Mouse (Mus musculus): Measurements from ENCODE around the gene Apba2. TPM values are rescaled to one million over a fixed set of nuclear protein-coding genes. Genes with fewer than 3 reads are reported as not detected.

Apba2 gene
- polyA plus RNA-seq, 1 experiment from 2014 or later = 7.3 TPM

DNA sequence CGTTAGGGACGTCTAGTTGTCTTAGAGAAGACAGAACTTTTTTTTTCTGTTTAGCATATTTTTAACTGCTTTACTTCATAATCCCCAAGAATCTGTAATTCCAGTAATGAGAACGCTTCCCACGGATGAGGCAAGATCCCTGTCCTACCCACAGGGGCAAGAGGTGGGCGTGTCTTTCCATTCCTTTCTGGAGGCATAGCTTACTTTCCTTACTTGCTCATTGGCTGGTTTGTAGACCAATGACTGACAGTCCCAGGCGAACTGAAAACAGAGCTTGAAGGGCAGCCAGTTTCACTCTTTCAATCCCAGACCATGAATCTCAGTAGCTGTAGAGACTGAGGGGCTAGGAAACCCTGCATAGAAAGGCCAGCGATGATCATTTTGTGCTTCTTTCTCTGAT lies 68.2 kb downstream of the Apba2 start:
- no peaks in the 10 kb centered on the region for H3K36me3 ChIP-seq
- no peaks in the 10 kb centered on the region for H3K9me3 ChIP-seq (replicated peaks)
- H3K9ac ChIP-seq = no peak overlapping the region
- no peak overlapping the region for H3K27ac ChIP-seq (replicated peaks)
- H3K4me1 ChIP-seq = peaks cover 8% of the 10 kb centered on the region; the same call in 1 of the 2 replicates
- H3K4me2 ChIP-seq (replicated peaks) = no peak overlapping the region
- ATAC-seq (ENCODE audit: insufficient number of reproducible peaks, low FRiP score, low TSS enrichment, low read depth) = no peak
- 31% methylated on average over 7 of the region's 7 CpGs for WGBS
- no peaks in the 10 kb centered on the region for H3K27me3 ChIP-seq
- H3K4me3 ChIP-seq (replicated peaks) = no peak overlapping the region

DNA sequence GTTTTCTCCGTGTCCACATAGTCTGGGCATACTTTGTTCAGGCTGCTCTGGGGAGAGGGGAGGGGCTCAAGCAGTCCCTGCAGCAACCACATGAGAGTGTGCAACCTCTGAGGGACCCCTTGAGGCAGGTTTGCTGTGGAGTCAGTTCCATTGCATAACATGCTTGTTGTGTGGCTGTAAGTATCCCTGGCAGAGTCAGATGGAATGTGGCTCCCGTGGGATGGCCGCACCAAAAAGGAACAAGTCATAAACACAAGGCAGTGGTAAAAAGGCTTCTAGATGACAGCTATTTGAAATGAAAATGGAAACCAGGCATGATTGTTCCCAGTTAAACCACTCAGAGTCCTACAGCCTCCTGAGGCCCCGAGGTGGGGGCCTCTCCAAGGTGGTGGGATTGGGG lies 69.4 kb downstream of the Apba2 start:
- no peaks in the 10 kb centered on the region for H3K27me3 ChIP-seq
- H3K9me3 ChIP-seq (replicated peaks) = no peaks in the 10 kb centered on the region
- no peaks in the 10 kb centered on the region for H3K36me3 ChIP-seq
- H3K4me3 ChIP-seq (replicated peaks) = no peak overlapping the region
- ATAC-seq (ENCODE audit: insufficient number of reproducible peaks, low FRiP score, low TSS enrichment, low read depth) = no peak
- no peak overlapping the region for H3K9ac ChIP-seq
- H3K4me2 ChIP-seq (replicated peaks) = no peak overlapping the region
- no peak overlapping the region for H3K27ac ChIP-seq (replicated peaks)
- H3K4me1 ChIP-seq = peaks cover 8% of the 10 kb centered on the region; the same call in 1 of the 2 replicates
- 60% methylated on average over 4 of the region's 4 CpGs for WGBS

DNA sequence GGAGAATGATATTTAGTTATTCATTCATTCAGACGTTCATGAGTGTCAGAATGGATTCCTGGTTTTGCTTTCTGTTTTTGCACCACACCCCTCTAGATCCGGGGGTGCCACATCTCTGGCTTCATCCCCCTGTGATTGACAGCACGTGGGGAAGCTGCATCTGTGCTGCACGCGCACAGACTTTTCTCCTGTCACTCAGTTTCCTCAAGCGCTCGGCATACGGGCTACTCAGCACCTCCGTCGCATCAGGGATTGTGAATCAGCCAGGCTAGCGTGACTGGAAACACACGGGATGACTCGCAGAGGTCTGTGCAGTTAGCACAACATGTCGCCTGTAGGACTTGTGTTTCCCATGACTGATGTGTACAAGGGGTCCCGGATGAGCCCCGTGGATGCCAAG lies 72.6 kb downstream of the Apba2 start:
- 57% methylated on average over 16 of the region's 16 CpGs for WGBS

DNA sequence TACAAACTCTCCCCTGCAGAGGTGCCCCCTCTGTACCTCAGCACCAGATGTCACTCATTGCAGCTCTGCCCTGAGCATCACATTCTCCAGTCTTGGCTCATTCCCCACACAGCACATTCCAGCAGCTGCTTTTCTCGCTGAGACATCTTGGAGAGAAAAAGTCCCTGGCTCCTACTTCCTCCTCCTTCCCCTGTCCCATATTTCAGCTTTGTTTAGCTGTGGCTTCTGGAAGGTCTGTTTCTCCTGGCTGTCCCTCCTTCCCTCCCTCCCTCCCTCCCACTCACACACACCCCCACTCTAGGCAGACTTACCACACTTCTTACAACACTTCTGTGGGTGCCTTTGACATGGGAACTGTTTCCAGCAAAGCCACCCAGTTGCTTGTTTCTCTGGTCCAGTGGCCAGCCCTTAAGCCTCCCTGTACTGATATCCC lies 75.0 kb downstream of the Apba2 start:
- H3K27ac ChIP-seq (replicated peaks) = 0 out of 2 replicates have a peak overlapping the region, but pooled peaks have one; percentile 28

More for the DNA sequence above, 72.6 kb downstream of the Apba2 start:
- Histone ChIP-seq H3K9ac (no peak overlapping the region), H3K27me3 (no peaks in the 10 kb centered on the region), H3K9me3 (replicated peaks) (no peaks in the 10 kb centered on the region), H3K4me3 (replicated peaks) (no peak overlapping the region), H3K27ac (replicated peaks) (no peak overlapping the region), H3K4me2 (replicated peaks) (no peak overlapping the region), H3K4me1 (peaks cover 12% of the 10 kb centered on the region), H3K36me3 (no peaks in the 10 kb centered on the region)
- ATAC-seq (ENCODE audit: insufficient number of reproducible peaks, low FRiP score, low TSS enrichment, low read depth) = no peak

DNA sequence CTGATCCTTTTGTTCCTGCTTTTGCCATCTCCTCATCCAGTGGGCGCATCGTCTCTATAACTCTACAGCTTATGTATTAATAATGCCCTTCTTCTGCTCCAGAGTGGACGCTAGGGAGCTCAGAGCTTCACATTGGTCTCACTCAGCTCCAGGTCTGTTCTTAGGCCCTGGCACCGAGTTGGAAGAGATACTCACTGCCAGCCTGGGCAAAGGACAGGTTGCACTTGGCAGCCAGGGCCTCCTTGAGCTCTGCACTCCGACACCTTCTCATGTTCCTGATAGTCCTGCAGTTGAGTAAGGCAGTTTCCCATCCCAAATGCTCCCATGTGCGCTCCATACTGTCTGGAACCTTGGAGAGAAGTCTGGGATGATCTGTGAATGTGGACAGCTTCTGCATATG lies 76.7 kb downstream of the Apba2 start:
- Histone ChIP-seq H3K27me3 (no peaks in the 10 kb centered on the region), H3K4me1 (peaks cover 7% of the 10 kb centered on the region; the same call in 1 of the 2 replicates), H3K27ac (replicated peaks) (no peak overlapping the region), H3K4me2 (replicated peaks) (no peak overlapping the region), H3K4me3 (replicated peaks) (no peak overlapping the region), H3K36me3 (no peaks in the 10 kb centered on the region), H3K9me3 (replicated peaks) (no peaks in the 10 kb centered on the region), H3K9ac (no peak overlapping the region)
- 93% methylated on average over 6 of the region's 6 CpGs for WGBS
- ATAC-seq (ENCODE audit: insufficient number of reproducible peaks, low FRiP score, low TSS enrichment, low read depth) = no peak

More for the DNA sequence above, 75.0 kb downstream of the Apba2 start:
- Histone ChIP-seq H3K9ac (no peak overlapping the region), H3K4me2 (replicated peaks) (no peak overlapping the region), H3K4me1 (peaks cover 7% of the 10 kb centered on the region; the same call in 1 of the 2 replicates), H3K9me3 (replicated peaks) (no peaks in the 10 kb centered on the region), H3K27me3 (no peaks in the 10 kb centered on the region), H3K36me3 (no peaks in the 10 kb centered on the region), H3K4me3 (replicated peaks) (no peak overlapping the region)
- peak; percentile 62; the same call in 1 of the 2 replicates for ATAC-seq (ENCODE audit: insufficient number of reproducible peaks, low FRiP score, low TSS enrichment, low read depth)
- WGBS = 0% methylated on average over 1 of the region's 1 CpGs

DNA sequence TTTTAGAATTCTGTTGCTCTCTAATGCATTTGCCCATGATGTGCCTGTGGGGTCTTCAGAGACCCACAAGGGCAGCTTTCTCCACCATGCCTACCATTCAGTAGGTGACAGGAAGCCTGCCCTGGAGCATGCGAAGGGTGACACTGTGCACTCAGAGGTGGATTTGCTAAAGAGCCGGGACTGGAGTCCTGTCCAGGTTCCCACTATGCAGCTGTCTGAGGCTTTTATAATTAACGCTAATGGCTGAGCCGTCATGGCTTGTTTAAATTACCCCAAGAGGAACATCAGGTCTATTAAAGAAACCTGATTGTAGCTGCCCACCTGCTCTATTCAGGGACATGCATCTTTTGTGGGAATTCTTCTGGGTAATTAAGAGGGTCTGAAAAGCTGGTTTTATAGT lies 78.4 kb downstream of the Apba2 start:
- ATAC-seq (ENCODE audit: insufficient number of reproducible peaks, low FRiP score, low TSS enrichment, low read depth) = no peak
- Histone ChIP-seq H3K4me2 (replicated peaks) (no peak overlapping the region), H3K27ac (replicated peaks) (no peak overlapping the region), H3K4me1 (peaks cover 7% of the 10 kb centered on the region; the same call in 1 of the 2 replicates), H3K9ac (no peak overlapping the region), H3K4me3 (replicated peaks) (no peak overlapping the region), H3K36me3 (no peaks in the 10 kb centered on the region), H3K9me3 (replicated peaks) (no peaks in the 10 kb centered on the region), H3K27me3 (no peaks in the 10 kb centered on the region)
- 49% methylated on average over 4 of the region's 4 CpGs for WGBS

DNA sequence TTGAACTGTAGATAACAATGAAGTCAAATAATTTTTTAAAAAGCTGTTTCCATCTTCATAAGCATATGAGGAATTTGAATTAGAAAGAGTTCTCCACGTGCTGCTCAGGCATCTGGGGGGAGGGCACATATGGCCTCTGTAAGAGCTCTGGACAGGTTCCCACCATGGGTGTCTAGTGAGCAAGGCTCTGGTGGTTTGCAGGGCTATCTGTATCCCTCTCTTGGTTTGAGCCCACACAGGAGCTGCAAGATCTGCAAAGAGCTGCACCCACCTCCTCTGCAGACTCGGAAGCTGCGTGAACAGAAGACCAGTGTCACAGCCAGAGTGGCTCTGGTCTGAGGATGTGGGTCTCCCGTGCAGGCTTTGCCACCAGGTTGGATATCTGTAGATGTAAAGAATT lies 78.8 kb downstream of the Apba2 start:
- 64% methylated on average over 4 of the region's 4 CpGs for WGBS
- Histone ChIP-seq H3K27ac (replicated peaks) (no peak overlapping the region), H3K9me3 (replicated peaks) (no peaks in the 10 kb centered on the region), H3K36me3 (no peaks in the 10 kb centered on the region), H3K4me2 (replicated peaks) (no peak overlapping the region), H3K27me3 (no peaks in the 10 kb centered on the region), H3K9ac (no peak overlapping the region), H3K4me1 (peaks cover 7% of the 10 kb centered on the region; the same call in 1 of the 2 replicates), H3K4me3 (replicated peaks) (no peak overlapping the region)
- no peak for ATAC-seq (ENCODE audit: insufficient number of reproducible peaks, low FRiP score, low TSS enrichment, low read depth)

DNA sequence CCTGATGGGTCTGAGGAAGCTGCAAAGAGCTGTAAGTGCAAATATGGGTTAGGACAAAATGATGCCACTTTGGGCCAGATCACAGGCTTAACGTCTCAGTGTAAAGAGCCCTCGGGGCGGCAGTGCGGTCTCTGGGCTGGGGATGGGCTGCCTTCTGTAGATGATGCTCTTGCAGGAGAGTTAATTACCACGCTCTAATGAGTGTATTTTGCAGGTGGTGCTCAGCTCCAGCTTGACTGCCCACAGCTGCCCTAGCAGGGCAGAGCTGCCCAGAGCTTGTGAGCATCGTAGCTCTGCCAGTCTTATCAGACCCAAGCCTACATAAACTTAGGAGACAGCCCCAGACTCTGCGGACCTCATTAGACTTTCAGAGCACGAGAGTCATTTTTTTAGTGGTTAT lies 80.9 kb downstream of the Apba2 start:
- 63% methylated on average over 8 of the region's 8 CpGs for WGBS
- Histone ChIP-seq H3K27me3 (no peaks in the 10 kb centered on the region), H3K9me3 (replicated peaks) (no peaks in the 10 kb centered on the region), H3K4me3 (replicated peaks) (no peak overlapping the region), H3K36me3 (no peaks in the 10 kb centered on the region), H3K9ac (no peak overlapping the region), H3K27ac (replicated peaks) (no peak overlapping the region), H3K4me2 (replicated peaks) (no peak overlapping the region), H3K4me1 (0 out of 2 replicates have a peak, but pooled peaks cover 3% of the 10 kb centered on the region)
- ATAC-seq (ENCODE audit: insufficient number of reproducible peaks, low FRiP score, low TSS enrichment, low read depth) = no peak

DNA sequence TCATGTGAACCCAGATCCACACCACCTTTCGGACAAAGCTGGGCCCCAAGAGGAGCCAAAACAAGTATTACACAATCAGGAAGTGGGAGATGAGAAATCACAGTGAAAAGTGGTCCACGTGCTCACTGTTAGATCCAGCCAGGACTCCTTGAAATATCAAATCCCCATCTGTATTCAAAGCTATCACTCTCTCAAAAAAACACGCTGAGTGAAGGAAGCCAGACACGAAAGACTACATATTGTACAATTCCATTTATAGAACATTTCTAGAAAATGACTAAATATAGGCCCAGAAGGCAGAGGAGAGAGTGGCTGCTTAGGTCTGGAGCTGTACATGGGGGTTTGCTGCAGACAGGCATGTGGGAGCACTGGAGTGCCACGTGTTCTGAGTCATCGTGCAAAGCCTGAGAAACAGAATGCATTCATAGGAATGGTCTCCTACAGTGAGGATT lies 82.2 kb downstream of the Apba2 start:
- H3K9ac ChIP-seq = no peak overlapping the region
- H3K27ac ChIP-seq (replicated peaks) = no peak overlapping the region
- no peaks in the 10 kb centered on the region for H3K27me3 ChIP-seq
- H3K36me3 ChIP-seq = no peaks in the 10 kb centered on the region
- H3K4me2 ChIP-seq (replicated peaks) = no peak overlapping the region
- H3K4me3 ChIP-seq (replicated peaks) = no peak overlapping the region
- no peaks in the 10 kb centered on the region for H3K9me3 ChIP-seq (replicated peaks)
- H3K4me1 ChIP-seq = 0 out of 2 replicates have a peak, but pooled peaks cover 3% of the 10 kb centered on the region
- WGBS = 69% methylated on average over 6 of the region's 6 CpGs
- no peak for ATAC-seq (ENCODE audit: insufficient number of reproducible peaks, low FRiP score, low TSS enrichment, low read depth)

DNA sequence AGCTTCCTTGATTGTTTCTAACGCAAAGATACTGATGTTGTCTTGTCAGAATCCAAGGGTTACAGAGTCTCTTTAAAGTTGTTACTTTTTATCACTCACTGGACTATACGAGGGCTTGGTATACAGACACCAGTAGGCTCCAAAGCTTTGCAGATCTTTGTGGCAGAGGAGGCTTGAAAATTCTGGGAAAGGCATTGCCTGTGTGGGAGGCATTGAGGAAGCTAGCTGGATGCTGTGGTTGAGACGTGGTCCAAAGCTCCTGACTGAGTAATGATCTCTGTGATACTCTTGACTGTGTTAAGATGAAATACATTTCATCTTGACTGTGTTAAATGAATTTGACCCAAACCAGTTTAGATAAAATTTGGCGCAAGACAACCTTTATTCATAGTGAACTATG lies 84.6 kb downstream of the Apba2 start:
- H3K9me3 ChIP-seq (replicated peaks) = no peaks in the 10 kb centered on the region
- H3K36me3 ChIP-seq = no peaks in the 10 kb centered on the region
- WGBS = 87% methylated on average over 4 of the region's 4 CpGs
- no peak overlapping the region for H3K9ac ChIP-seq
- 0 out of 2 replicates have a peak, but pooled peaks cover under 1% of the 10 kb centered on the region for H3K4me1 ChIP-seq
- H3K4me3 ChIP-seq (replicated peaks) = no peak overlapping the region
- H3K4me2 ChIP-seq (replicated peaks) = no peak overlapping the region
- no peak overlapping the region for H3K27ac ChIP-seq (replicated peaks)
- no peaks in the 10 kb centered on the region for H3K27me3 ChIP-seq
- ATAC-seq (ENCODE audit: insufficient number of reproducible peaks, low FRiP score, low TSS enrichment, low read depth) = no peak

DNA sequence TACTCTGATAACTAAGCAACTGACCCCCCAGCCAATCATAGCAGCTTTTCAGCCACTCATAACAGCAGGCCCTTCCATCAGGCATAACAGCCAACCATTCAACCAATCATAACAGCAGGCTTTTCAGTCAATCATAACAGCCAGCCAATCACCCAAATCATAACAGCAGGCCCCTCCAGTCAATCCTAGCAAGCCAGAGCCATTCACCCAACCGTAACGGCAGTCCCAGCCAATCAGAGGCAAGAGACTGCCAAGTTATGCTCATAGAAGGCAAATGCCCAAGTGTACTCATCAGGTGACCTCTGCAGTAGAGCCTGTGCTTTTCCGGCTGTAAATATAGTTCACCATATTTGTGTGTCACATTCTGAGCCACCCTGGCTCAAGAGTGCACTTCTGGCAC lies 85.1 kb downstream of the Apba2 start:
- 80% methylated on average over 3 of the region's 3 CpGs for WGBS
- H3K27ac ChIP-seq (replicated peaks) = no peak overlapping the region
- no peaks in the 10 kb centered on the region for H3K36me3 ChIP-seq
- H3K4me1 ChIP-seq = no peaks in the 10 kb centered on the region
- H3K9ac ChIP-seq = no peak overlapping the region
- no peaks in the 10 kb centered on the region for H3K27me3 ChIP-seq
- no peak overlapping the region for H3K4me2 ChIP-seq (replicated peaks)
- ATAC-seq (ENCODE audit: insufficient number of reproducible peaks, low FRiP score, low TSS enrichment, low read depth) = no peak
- H3K4me3 ChIP-seq (replicated peaks) = no peak overlapping the region
- no peaks in the 10 kb centered on the region for H3K9me3 ChIP-seq (replicated peaks)

DNA sequence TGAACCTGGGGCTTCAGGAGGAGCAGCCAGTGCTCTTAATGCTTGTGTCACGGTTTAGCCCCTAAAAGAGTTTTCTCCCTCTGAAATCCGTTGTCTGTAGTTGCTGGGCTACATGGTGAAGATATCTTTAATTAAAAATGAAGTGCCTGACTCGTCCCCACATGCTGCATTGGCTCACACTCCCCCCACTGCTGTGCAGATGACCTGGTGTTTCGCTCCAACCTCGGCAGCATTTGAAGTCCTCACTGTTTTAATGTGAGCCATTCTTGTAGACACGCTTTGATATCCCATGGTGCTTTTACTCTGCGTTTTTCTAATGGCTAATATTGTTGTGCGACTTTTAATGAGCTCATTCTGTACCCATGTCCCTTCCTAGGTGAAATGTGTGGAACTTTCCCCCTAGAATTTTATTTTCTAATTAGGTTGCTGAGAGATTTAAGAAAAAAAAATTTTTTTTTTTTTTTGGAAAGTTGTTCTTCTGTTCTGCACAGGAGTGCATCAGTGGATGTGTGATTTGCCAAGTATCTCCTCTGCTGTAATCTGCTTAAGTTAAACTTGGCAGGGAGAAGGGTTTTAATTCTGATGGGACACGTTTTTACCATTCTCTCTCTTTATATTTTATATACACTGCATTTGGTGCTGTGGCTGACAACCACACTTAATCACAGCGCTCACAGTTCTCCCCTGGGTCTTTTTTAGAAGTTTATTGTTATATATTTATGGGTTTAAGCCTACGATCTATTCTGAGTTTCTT lies 87.3 kb downstream of the Apba2 start:
- 67% methylated on average over 11 of the region's 11 CpGs for WGBS
- Histone ChIP-seq H3K4me1 (no peaks in the 10 kb centered on the region), H3K9me3 (replicated peaks) (no peaks in the 10 kb centered on the region), H3K9ac (no peak overlapping the region), H3K4me3 (replicated peaks) (no peak overlapping the region), H3K4me2 (replicated peaks) (no peak overlapping the region), H3K27me3 (no peaks in the 10 kb centered on the region), H3K27ac (replicated peaks) (no peak overlapping the region), H3K36me3 (no peaks in the 10 kb centered on the region)
- ATAC-seq (ENCODE audit: insufficient number of reproducible peaks, low FRiP score, low TSS enrichment, low read depth) = no peak

Measured in embryonic facial prominence, embryonic 15.5 days (tissue).